Mouse (Mus musculus) intestine, embryonic 16.5 days (tissue): ENCODE data around the gene Yap1. TPM values are rescaled to one million over a fixed set of nuclear protein-coding genes. Genes with fewer than 3 reads are reported as not detected.
A peak's percentile ranks its signal among the peaks of the same experiment; 100 is the strongest.

Experiments used
- ATAC-seq: fragments of 200-750 bp; cut with Nextera tagmentation; 2 replicates; pipeline ENCODE4 v1.8.0; 2017; ENCODE audit warnings: moderate TSS enrichment, moderate library complexity
- H3K27ac ChIP-seq: fragments of 300-500 bp; sonication (generic); 2 replicates; pipeline ENCODE4 v1.5.1; 2014; ENCODE audit warnings: mild to moderate bottlenecking, low read length
- H3K27me3 ChIP-seq: fragments of 300-500 bp; sonication (generic); replicated peaks from 2 replicates; pipeline ENCODE4 v1.6.1; 2014; ENCODE audit warnings: low read length, control low read depth, mixed read lengths; ENCODE audit not compliant: control insufficient read depth, insufficient read depth
- H3K36me3 ChIP-seq: fragments of 300-500 bp; sonication (generic); 2 replicates; pipeline ENCODE4 v1.6.1; 2014; ENCODE audit warnings: low read length, control low read depth; ENCODE audit not compliant: control insufficient read depth, insufficient read depth
- H3K4me1 ChIP-seq: fragments of 300-500 bp; sonication (generic); 2 replicates; pipeline ENCODE4 v1.6.1; 2014; ENCODE audit warnings: low read length, control low read depth, mixed read lengths; ENCODE audit not compliant: control insufficient read depth, insufficient read depth
- H3K4me2 ChIP-seq: fragments of 300-500 bp; sonication (generic); 2 replicates; pipeline ENCODE4 v1.6.1; 2014; ENCODE audit warnings: low read depth, low read length, control low read depth
- H3K4me3 ChIP-seq: fragments of 300-500 bp; sonication (generic); 2 replicates; pipeline ENCODE4 v1.5.1; 2014; ENCODE audit warnings: mild to moderate bottlenecking, low read length
- H3K9ac ChIP-seq: fragments of 300-500 bp; sonication (generic); 2 replicates; pipeline ENCODE4 v1.6.1; 2014; ENCODE audit warnings: low read depth, low read length
- H3K9me3 ChIP-seq: fragments of 300-500 bp; sonication (generic); 2 replicates; pipeline ENCODE4 v1.6.1; 2016; ENCODE audit warnings: low read length, control low read depth; ENCODE audit not compliant: control insufficient read depth
- WGBS: fragments of 180-500 bp; shearing (Covaris S2); extraction: QIAGEN DNeasy Blood & Tissue Kit; methylation state at CpG from one replicate; pipeline ENCODE4 v1.1.7; 2014; 5-methylcytosine and 5-hydroxymethylcytosine counted together
- polyA plus RNA-seq: library from polyadenylated mRNA; unstranded; fragments of >200 nt; fragmentation: Nextera tagmentation; extraction: Ambion mirVana; gene quantifications from 2 replicates; pipeline ENCODE4 v1.2.1, GENCODE M21; 2015

The Yap1 gene
- polyA plus RNA-seq, 1 experiment from 2014 or later: 13.2 TPM

GRCm38 (mm10) chr9:8003301-8004271, 810 bp downstream of the Yap1 start:
- WGBS: under 1% methylated on average over 82 of the region's 82 CpGs
- H3K4me3 ChIP-seq: peak overlapping the region; percentile 96
- peak overlapping the region; percentile 97 for H3K27ac ChIP-seq
- H3K9ac ChIP-seq: peak overlapping the region; percentile 98
- no peaks in the 10 kb centered on the region for H3K27me3 ChIP-seq
- peaks cover 14% of the 10 kb centered on the region for H3K4me1 ChIP-seq
- H3K4me2 ChIP-seq: peak overlapping the region; percentile 65
- peaks cover 4% of the 10 kb centered on the region; the same call in 1 of the 2 replicates for H3K36me3 ChIP-seq
- no peaks in the 10 kb centered on the region for H3K9me3 ChIP-seq
- peak; percentile 79 for ATAC-seq

DNA sequence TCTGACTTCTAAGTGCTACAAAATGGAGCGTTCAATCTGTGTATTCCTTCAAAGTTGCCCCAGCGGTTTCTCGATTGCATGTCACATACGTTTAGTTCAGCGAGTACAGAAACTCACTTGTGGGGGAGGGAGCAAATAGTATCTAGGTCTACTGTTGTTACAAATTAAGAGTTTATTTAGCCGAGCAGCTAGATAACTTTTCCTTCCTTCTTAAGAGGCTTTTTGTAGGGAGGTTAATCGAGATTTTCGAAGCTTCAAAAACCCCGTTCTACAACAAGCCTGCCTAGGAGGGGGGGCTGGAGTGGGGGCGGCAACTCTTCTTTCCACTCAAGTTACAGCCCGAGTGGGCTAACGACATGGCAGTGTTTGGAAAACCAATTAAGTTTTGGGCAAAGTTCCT, 1.6 kb downstream of the Yap1 start:
- peaks cover 4% of the 10 kb centered on the region; the same call in 1 of the 2 replicates for H3K36me3 ChIP-seq
- H3K4me3 ChIP-seq: peak overlapping the region; percentile 96
- H3K4me2 ChIP-seq: peak overlapping the region; percentile 65
- H3K27ac ChIP-seq: peak overlapping the region; percentile 97
- ATAC-seq: no peak
- H3K27me3 ChIP-seq: no peaks in the 10 kb centered on the region
- WGBS: under 1% methylated on average over 12 of the region's 12 CpGs
- H3K9ac ChIP-seq: peak overlapping the region; percentile 98
- H3K4me1 ChIP-seq: peaks cover 14% of the 10 kb centered on the region
- H3K9me3 ChIP-seq: no peaks in the 10 kb centered on the region

DNA sequence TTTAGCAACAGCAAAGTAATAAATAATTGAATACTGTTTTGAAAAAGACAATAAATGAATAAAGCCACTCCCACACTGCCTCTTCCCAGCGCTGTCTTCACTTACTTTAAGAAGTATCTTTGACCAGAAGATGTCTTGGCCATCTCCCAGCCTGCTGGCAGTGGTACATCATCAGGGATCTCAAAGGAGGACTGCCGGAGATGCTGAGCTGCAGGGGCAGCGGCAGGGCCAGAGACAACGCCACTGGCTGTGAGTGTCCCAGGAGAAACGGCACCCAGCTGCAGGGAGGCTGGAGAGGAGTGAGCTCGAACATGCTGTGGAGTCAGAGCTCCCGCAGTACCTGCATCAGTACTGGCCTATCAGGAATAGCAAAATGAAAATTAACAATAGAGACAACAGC, 3.0 kb downstream of the Yap1 start:
- 40% methylated on average over 7 of the region's 7 CpGs for WGBS
- H3K4me3 ChIP-seq: no peak overlapping the region; the same call in 1 of the 2 replicates
- peaks cover 14% of the 10 kb centered on the region for H3K4me1 ChIP-seq
- no peak for ATAC-seq
- no peak overlapping the region for H3K9ac ChIP-seq
- 0 out of 2 replicates have a peak overlapping the region, but pooled peaks have one; percentile 30 for H3K4me2 ChIP-seq
- H3K36me3 ChIP-seq: peaks cover 4% of the 10 kb centered on the region; the same call in 1 of the 2 replicates
- H3K9me3 ChIP-seq: no peaks in the 10 kb centered on the region
- no peak overlapping the region for H3K27ac ChIP-seq
- no peaks in the 10 kb centered on the region for H3K27me3 ChIP-seq

DNA sequence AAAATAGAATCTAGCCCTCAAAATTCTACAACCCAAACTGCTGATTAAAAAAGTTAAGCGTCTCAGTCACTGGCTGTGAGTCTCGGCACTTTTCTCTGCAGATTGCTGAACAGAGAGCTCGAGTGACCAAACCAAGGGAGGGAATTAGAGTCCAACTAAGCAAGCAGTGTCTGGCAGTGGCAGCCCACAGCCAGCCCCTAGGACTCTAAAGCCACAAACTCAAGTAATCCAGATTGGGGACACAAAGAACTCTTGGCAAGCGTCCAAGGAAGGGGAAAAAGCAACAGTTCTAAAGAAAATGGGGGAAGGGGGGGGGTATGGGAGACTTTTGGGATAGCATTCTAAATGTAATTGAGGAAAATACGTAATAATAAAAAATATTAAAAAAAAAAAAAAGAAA, 10.1 kb downstream of the Yap1 start:
- no peak overlapping the region for H3K4me3 ChIP-seq
- no peaks in the 10 kb centered on the region for H3K4me1 ChIP-seq
- H3K27me3 ChIP-seq: no peaks in the 10 kb centered on the region
- peaks cover 4% of the 10 kb centered on the region; the same call in 1 of the 2 replicates for H3K36me3 ChIP-seq
- no peak for ATAC-seq
- no peak overlapping the region for H3K27ac ChIP-seq
- H3K9ac ChIP-seq: no peak overlapping the region
- H3K4me2 ChIP-seq: no peak overlapping the region
- WGBS: 80% methylated on average over 5 of the region's 5 CpGs
- no peaks in the 10 kb centered on the region for H3K9me3 ChIP-seq

DNA sequence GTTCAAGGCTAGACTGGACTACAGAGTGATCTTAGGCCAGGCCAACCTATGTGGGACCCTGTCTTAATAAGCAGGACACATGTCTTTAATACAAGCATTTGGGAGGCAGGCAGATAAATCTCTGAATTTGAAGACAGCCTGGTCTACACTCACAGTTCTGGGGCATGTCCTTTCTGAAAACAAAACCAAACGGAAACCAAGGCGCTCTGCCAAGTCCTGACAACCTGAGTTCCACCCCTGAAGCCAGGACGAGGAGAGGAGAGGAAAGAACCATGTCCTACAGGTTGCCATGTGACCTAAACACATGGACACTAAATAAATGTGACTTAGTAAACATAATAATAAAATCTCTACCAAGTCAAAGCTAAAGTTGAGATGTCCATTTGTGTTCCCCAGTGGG, 11.7 kb downstream of the Yap1 start:
- no peaks in the 10 kb centered on the region for H3K4me1 ChIP-seq
- no peak overlapping the region for H3K4me3 ChIP-seq
- H3K9me3 ChIP-seq: no peaks in the 10 kb centered on the region
- no peak overlapping the region for H3K9ac ChIP-seq
- ATAC-seq: no peak
- H3K36me3 ChIP-seq: no peaks in the 10 kb centered on the region
- WGBS: 67% methylated on average over 3 of the region's 3 CpGs
- H3K27ac ChIP-seq: no peak overlapping the region
- no peak overlapping the region for H3K4me2 ChIP-seq
- no peaks in the 10 kb centered on the region for H3K27me3 ChIP-seq

- Histone ChIP-seq H3K27me3 (no peaks in the 10 kb centered on the region), H3K27ac (no peak overlapping the region), H3K4me2 (no peak overlapping the region), H3K9ac (no peak overlapping the region), H3K9me3 (no peaks in the 10 kb centered on the region), H3K36me3 (no peaks in the 10 kb centered on the region), H3K4me3 (no peak overlapping the region), H3K4me1 (no peaks in the 10 kb centered on the region)
- 80% methylated on average over 4 of the region's 4 CpGs for WGBS
- ATAC-seq: no peak
Observed at GRCm38 (mm10) chr9:7990897-7991296, 13.5 kb downstream of the Yap1 start.

GRCm38 (mm10) chr9:7987119-7987518, 17.3 kb downstream of the Yap1 start:
- H3K36me3 ChIP-seq: no peaks in the 10 kb centered on the region
- no peaks in the 10 kb centered on the region for H3K4me1 ChIP-seq
- H3K27ac ChIP-seq: no peak overlapping the region
- no peak for ATAC-seq
- 81% methylated on average over 5 of the region's 5 CpGs for WGBS
- H3K27me3 ChIP-seq: no peaks in the 10 kb centered on the region
- no peak overlapping the region for H3K4me3 ChIP-seq
- no peak overlapping the region for H3K9ac ChIP-seq
- no peak overlapping the region for H3K4me2 ChIP-seq
- H3K9me3 ChIP-seq: no peaks in the 10 kb centered on the region

DNA sequence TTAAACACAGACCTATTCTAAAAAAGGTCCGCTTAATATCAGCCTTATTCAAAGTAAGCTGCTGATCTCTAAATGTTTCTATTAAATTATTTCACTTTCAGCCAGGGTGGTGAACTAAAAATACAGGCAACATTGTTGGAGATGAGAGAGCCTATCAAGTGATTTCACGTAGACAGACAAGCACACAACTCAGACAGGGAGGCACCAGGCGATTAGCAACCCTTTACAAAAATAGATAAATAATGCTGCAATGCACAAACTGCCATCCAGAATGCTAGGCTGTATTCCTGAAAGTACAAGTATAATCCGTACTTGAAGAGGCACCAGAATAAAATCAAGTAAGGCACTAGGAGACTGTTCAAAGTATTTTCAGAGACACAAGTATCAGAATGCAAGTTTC, 20.1 kb downstream of the Yap1 start:
- 72% methylated on average over 4 of the region's 4 CpGs for WGBS
- Histone ChIP-seq H3K36me3 (no peaks in the 10 kb centered on the region), H3K27me3 (no peaks in the 10 kb centered on the region), H3K27ac (no peak overlapping the region), H3K4me1 (no peaks in the 10 kb centered on the region), H3K9ac (no peak overlapping the region), H3K4me3 (no peak overlapping the region), H3K9me3 (no peaks in the 10 kb centered on the region), H3K4me2 (no peak overlapping the region)
- ATAC-seq: no peak

DNA sequence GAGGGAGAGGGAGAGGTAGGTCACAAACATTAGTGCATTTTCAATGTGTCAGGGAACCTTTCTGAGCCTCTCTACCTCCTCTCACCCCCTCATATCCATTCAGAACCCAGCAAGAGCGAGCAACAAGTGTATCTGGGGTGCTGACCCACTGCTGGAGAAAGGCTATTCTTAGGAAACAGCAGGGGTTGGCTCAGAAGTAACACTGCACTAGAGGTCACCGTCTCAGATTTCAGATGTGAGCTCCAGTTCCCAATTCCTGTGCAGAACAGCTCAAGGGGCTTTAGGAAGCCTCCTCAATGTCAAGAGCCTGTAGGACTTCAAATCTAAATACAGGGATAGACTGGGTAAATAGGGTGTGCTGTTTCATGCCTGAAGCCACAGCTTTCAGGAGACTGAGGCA, 20.7 kb downstream of the Yap1 start:
- Histone ChIP-seq H3K36me3 (no peaks in the 10 kb centered on the region), H3K4me2 (no peak overlapping the region), H3K9ac (no peak overlapping the region), H3K27ac (no peak overlapping the region), H3K9me3 (no peaks in the 10 kb centered on the region), H3K4me3 (no peak overlapping the region), H3K4me1 (no peaks in the 10 kb centered on the region), H3K27me3 (no peaks in the 10 kb centered on the region)
- ATAC-seq: no peak
- 55% methylated on average over 2 of the region's 2 CpGs for WGBS
